Mouse (Mus musculus) liver, embryonic 14.5 days (tissue): ENCODE measurements at regions not wholly inside any gene's neighbourhood (a gene's known extent, or its start where the extent isn't known, plus 50 kb on each side); places are given as distances from the start of the nearest gene placed in this dataset.

Experiments used
- CTCF ChIP-seq: IDR thresholded peaks from 2 replicates; pipeline ENCODE4 v1.5.1; 2016; ENCODE audit warnings: antibody characterized with exemption, low read depth, control low read depth
- EP300 ChIP-seq: IDR thresholded peaks from 2 replicates; pipeline ENCODE4 v1.6.1; 2016; ENCODE audit warnings: antibody characterized with exemption, low read depth

- TF ChIP-seq EP300 (no peak), CTCF (no peak)
Observed at GRCm38 (mm10) chr12:110206812-110207211, 72.1 kb upstream of the Dio3 start.
